Mouse (Mus musculus): ENCODE results near the gene Runx1. TPM values are rescaled to one million over a fixed set of nuclear protein-coding genes. Genes with fewer than 3 reads are reported as not detected.

Runx1 gene
- polyA plus RNA-seq, 1 experiment, result 322 TPM

GRCm38 (mm10) chr16:92786883-92787321 is 39.0 kb downstream of the Runx1 start:
- Histone ChIP-seq H3K4me3 (replicated peaks) (peak overlapping the region; percentile 72), H3K4me1 (peaks cover 100% of the 10 kb centered on the region), H3K36me3 (replicated peaks; ENCODE audit: low read length) (peaks cover 89% of the 10 kb centered on the region), H3K9me3 (no peaks in the 10 kb centered on the region), H3K27me3 (replicated peaks) (no peaks in the 10 kb centered on the region)
- TF ChIP-seq GATA1 (IDR thresholded peaks at IDR 0.05; ENCODE audit: borderline replicate concordance, low read length) (no peak), FLI1 (IDR thresholded peaks at IDR 0.05; ENCODE audit: low read length) (no peak)

GRCm38 (mm10) chr16:92786276-92786882 is 39.6 kb downstream of the Runx1 start:
- Histone ChIP-seq H3K4me3 (replicated peaks) (peak overlapping the region; percentile 83), H3K4me1 (peaks cover 99% of the 10 kb centered on the region), H3K9me3 (no peaks in the 10 kb centered on the region), H3K27me3 (replicated peaks) (no peaks in the 10 kb centered on the region), H3K36me3 (replicated peaks; ENCODE audit: low read length) (peaks cover 88% of the 10 kb centered on the region)
- TF ChIP-seq FLI1 (IDR thresholded peaks at IDR 0.05; ENCODE audit: low read length), result no peak

- peak overlapping the region; percentile 16 for H3K4me3 ChIP-seq (replicated peaks)
- H3K4me1 ChIP-seq, result peaks cover 93% of the 10 kb centered on the region
- H3K9me3 ChIP-seq, result no peaks in the 10 kb centered on the region
- H3K27me3 ChIP-seq (replicated peaks), result no peaks in the 10 kb centered on the region
- TF ChIP-seq GATA1 (IDR thresholded peaks at IDR 0.05; ENCODE audit: borderline replicate concordance, low read length) (no peak), FLI1 (IDR thresholded peaks at IDR 0.05; ENCODE audit: low read length) (no peak)
- H3K36me3 ChIP-seq (replicated peaks; ENCODE audit: low read length), result peaks cover 81% of the 10 kb centered on the region
Measured at GRCm38 (mm10) chr16:92783651-92784131, 42.3 kb downstream of the Runx1 start.

GRCm38 (mm10) chr16:92782408-92782807 is 43.5 kb downstream of the Runx1 start:
- Histone ChIP-seq H3K4me3 (replicated peaks) (peak overlapping the region; percentile 10), H3K36me3 (replicated peaks; ENCODE audit: low read length) (peaks cover 81% of the 10 kb centered on the region), H3K4me1 (peaks cover 93% of the 10 kb centered on the region), H3K27me3 (replicated peaks) (no peaks in the 10 kb centered on the region), H3K9me3 (no peaks in the 10 kb centered on the region)
- TF ChIP-seq GATA1 (IDR thresholded peaks at IDR 0.05; ENCODE audit: borderline replicate concordance, low read length) (no peak), FLI1 (IDR thresholded peaks at IDR 0.05; ENCODE audit: low read length) (no peak)

- Histone ChIP-seq H3K4me3 (replicated peaks) (no peak overlapping the region), H3K27me3 (replicated peaks) (no peaks in the 10 kb centered on the region), H3K4me1 (peaks cover 91% of the 10 kb centered on the region), H3K9me3 (no peaks in the 10 kb centered on the region), H3K36me3 (replicated peaks; ENCODE audit: low read length) (peaks cover 90% of the 10 kb centered on the region)
- TF ChIP-seq FLI1 (IDR thresholded peaks at IDR 0.05; ENCODE audit: low read length) (no peak), GATA1 (IDR thresholded peaks at IDR 0.05; ENCODE audit: borderline replicate concordance, low read length) (no peak)
Measured at GRCm38 (mm10) chr16:92779896-92780435, 46.0 kb downstream of the Runx1 start.

- Histone ChIP-seq H3K9me3 (no peaks in the 10 kb centered on the region), H3K4me1 (peaks cover 84% of the 10 kb centered on the region), H3K4me3 (replicated peaks) (peak overlapping the region; percentile 29), H3K27me3 (replicated peaks) (no peaks in the 10 kb centered on the region), H3K36me3 (replicated peaks; ENCODE audit: low read length) (peaks cover 89% of the 10 kb centered on the region)
- TF ChIP-seq GATA1 (IDR thresholded peaks at IDR 0.05; ENCODE audit: borderline replicate concordance, low read length) (no peak), FLI1 (IDR thresholded peaks at IDR 0.05; ENCODE audit: low read length) (no peak)
Measured at GRCm38 (mm10) chr16:92779175-92779574, 46.8 kb downstream of the Runx1 start.

GRCm38 (mm10) chr16:92778096-92778780 is 47.7 kb downstream of the Runx1 start:
- TF ChIP-seq FLI1 (IDR thresholded peaks at IDR 0.05; ENCODE audit: low read length) (no peak), GATA1 (IDR thresholded peaks at IDR 0.05; ENCODE audit: borderline replicate concordance, low read length) (no peak)
- Histone ChIP-seq H3K4me1 (peaks cover 82% of the 10 kb centered on the region), H3K4me3 (replicated peaks) (no peak overlapping the region), H3K9me3 (no peaks in the 10 kb centered on the region), H3K36me3 (replicated peaks; ENCODE audit: low read length) (peaks cover 89% of the 10 kb centered on the region), H3K27me3 (replicated peaks) (no peaks in the 10 kb centered on the region)

GRCm38 (mm10) chr16:92767862-92768261 is 58.1 kb downstream of the Runx1 start:
- TF ChIP-seq GATA1 (IDR thresholded peaks at IDR 0.05; ENCODE audit: borderline replicate concordance, low read length), result no peak
- TF ChIP-seq FLI1 (IDR thresholded peaks at IDR 0.05; ENCODE audit: low read length), result no peak
- H3K36me3 ChIP-seq (replicated peaks; ENCODE audit: low read length), result peaks cover 97% of the 10 kb centered on the region
- peaks cover 92% of the 10 kb centered on the region for H3K4me1 ChIP-seq
- H3K4me3 ChIP-seq (replicated peaks), result no peak overlapping the region
- H3K9me3 ChIP-seq, result no peaks in the 10 kb centered on the region
- H3K27me3 ChIP-seq (replicated peaks), result no peaks in the 10 kb centered on the region

GRCm38 (mm10) chr16:92767423-92767822 is 58.5 kb downstream of the Runx1 start:
- Histone ChIP-seq H3K27me3 (replicated peaks) (no peaks in the 10 kb centered on the region), H3K36me3 (replicated peaks; ENCODE audit: low read length) (peaks cover 99% of the 10 kb centered on the region), H3K9me3 (no peaks in the 10 kb centered on the region), H3K4me1 (peaks cover 94% of the 10 kb centered on the region), H3K4me3 (replicated peaks) (no peak overlapping the region)
- TF ChIP-seq GATA1 (IDR thresholded peaks at IDR 0.05; ENCODE audit: borderline replicate concordance, low read length), result no peak
- no peak for TF ChIP-seq FLI1 (IDR thresholded peaks at IDR 0.05; ENCODE audit: low read length)

Measured in megakaryocyte, embryonic 14.5 days (primary cell).